Mouse (Mus musculus): ENCODE measurements around the gene Rab37. TPM values are rescaled to one million over a fixed set of nuclear protein-coding genes. Genes with fewer than 3 reads are reported as not detected.

Gene Rab37
- 238 TPM for polyA plus RNA-seq (2017; shearing (Covaris generic))

DNA sequence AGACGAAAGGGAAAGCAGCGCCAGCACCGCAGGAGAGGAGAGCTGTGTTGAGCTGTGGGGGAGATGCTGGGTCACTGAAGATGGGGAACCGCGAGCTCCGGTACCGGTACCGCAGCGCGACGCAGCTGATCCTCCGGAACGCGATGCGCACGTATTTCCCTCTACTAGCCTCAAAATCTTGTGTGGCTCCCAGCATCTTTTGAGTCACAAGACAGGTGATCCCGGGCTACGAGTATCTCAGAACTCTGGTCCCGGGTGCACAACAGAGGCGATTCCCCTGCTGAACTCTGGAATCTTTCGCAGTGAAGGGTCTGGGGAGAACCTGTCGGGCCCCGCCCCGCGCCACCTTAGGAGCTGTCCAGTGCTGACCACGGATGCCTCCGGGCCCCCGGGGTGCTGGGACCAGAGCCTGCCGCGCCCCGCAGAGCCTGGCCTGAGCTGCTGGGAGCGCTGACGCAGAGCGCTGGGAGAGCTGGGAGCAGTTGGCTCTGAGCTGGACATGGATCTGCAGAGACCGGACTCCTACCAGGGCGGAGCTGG lies at the start of gene Rab37:
Gene Rab37, plus strand, starts transcription at position 70 of the 540 bp plus-strand sequence.

DNA sequence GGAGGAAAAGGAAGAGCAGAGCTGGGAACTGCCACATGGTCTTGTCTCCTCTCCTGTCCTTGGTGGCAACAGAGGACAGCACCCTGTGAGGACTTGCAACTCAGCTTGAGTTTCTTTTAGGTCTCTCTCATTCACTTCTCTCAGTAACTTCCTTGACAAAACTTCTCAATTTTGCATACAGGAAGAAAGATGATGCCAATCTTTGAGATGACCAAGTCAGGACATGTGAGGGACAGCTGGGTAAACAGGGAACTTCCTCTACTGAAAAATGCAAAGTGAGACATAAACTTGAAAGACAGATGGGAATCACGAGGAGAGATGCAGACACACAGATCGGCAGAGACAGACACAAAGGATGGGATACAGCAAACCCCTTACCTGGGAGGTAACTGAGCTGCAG lies 43.0 kb upstream of the Rab37 start, which contains the start of gene Cd300ld3:
Gene Cd300ld3, minus strand, starts transcription at position 151 of the 400 bp plus-strand sequence.

DNA sequence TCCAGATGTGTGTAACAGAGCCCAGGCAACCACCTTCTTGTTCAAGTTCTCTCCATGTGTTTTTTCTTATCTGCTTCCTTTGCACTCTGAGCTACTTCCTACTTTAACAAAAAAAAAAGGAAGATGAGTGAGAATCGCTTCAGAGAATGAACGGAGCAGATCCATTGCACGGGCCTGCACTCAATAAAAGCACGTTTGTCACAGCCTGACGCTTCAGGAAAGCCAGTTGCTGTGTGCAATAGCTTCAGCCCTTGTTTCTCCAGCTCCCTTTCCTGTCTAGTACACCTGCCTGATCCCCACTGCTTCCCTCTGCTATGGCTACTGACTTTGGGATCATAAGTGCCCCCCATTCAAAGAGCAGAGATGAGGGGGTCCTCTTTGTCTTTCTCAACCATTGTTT lies 29.2 kb upstream of the Rab37 start, which contains the start of gene Cd300e:
Gene Cd300e, minus strand, starts transcription at position 101 of the 400 bp plus-strand sequence.

DNA sequence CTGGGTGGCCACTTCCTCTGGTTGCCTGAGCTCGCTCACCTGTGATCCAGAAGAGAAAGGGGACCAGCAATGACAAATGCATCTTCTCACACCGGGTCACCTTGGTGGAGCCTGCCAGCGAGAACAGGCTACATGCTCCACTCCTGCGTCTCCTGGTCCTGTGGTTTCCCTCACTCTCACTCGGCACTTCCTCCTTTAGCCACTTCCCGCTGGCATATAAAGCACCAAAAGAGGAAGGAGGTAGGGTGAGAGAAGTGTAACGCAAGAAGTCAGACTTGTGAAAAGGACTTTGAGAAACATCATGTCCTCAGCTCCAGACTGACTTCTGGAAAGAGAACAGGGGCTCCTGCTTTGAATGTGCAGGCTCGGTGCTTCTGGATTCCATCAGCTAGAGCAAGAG lies 42.6 kb downstream of the Rab37 start, which contains the start of gene Cd300lf:
Gene Cd300lf, minus strand, starts transcription at position 193 of the 400 bp plus-strand sequence.

DNA sequence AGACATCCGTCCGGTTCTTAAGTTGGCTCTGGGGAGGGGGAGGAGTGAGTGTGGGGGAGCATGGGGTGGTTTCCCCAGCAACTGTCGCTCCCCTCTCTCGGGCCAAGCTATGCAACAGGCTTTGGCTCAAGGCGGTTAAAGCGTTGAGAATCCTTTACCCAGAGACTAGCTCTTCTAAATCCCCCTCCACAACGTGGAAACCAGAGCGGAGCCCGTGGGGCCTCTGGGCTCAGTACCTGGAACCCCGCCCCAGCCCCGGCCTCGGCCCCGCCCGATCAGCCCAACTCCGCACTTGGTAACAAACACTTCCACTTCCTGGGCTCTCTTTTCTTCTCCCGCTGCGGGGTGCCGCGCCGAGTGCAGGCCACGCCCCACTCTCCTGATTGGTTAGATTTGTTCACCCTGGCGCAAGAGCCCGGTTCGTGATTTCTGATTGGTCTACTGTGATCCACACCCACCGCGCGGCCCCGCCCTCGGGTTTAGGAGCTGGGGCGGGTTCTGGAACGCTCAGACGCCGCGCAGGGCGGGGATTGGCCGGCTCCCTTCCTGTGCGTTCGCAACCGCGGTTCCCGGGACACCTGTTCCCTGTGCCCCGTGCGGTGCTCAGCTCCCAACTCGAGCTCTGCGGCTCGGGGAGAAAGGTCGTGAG lies 71.7 kb downstream of the Rab37 start, which contains the start of gene Slc9a3r1:
Gene Slc9a3r1, plus strand, starts transcription at position 510 of the 649 bp plus-strand sequence.

DNA sequence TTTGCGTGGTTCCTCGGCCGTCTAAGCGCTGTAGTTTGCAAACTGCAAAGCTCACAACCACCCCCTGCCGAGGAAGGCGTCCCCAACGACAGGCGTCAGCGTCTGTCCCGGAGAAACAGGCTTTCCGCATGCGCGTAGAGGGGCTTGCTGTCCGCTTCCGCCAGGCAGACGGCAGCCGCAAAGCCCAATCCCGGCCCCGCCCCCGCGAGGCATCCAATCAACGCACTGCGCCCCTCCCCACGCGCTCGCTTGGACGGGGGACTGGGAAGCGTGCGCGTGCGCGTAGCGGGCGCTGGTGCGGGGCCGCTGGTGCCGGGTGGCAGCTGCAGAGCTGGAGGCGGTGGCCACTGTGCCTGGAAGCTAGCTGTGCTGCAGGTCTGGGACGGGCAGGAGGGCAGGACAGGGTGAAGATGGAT lies 96.0 kb downstream of the Rab37 start, which contains the start of gene Tmem104:
Gene Tmem104, plus strand, starts transcription at position 264 of the 416 bp plus-strand sequence.

DNA sequence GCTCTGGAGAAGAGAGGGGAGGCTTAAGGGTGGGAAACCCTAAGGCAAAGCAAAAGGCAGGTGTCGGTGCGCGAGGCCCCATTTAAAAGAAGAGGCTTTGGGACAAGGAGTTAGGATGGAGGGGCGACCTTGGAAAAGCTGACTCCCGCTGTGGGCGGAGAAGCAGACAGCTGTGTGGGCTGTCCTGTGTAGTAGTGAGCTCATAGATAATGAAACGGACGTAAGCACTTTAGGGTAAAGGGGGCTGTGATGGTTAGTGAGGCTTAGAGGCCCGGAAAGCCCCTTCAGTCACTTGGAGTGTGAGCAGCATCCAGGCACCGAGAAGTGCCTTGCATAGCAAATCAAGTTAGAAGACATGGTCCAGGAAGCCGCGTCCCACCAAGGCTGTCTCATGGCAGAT lies 96.5 kb downstream of the Rab37 start, which contains the start of gene Nat9:
Gene Nat9, minus strand, starts transcription at position 167 of the 400 bp plus-strand sequence.

Other genes with a start within 250 kb of the Rab37 start
- 0.21 TPM for gene Gprc5c, start 240.3 kb upstream of the Rab37 start, polyA plus RNA-seq (2017; shearing (Covaris generic))
- gene Cd300a, start 201.4 kb upstream of the Rab37 start, polyA plus RNA-seq (2017; shearing (Covaris generic)), result 0.41 TPM
- gene Cd300lb, start 157.0 kb upstream of the Rab37 start, polyA plus RNA-seq (2017; shearing (Covaris generic)), result not detected
- gene Cd300c, start 122.3 kb upstream of the Rab37 start, polyA plus RNA-seq (2017; shearing (Covaris generic)), result not detected
- gene Cd300ld, start 101.5 kb upstream of the Rab37 start, polyA plus RNA-seq (2017; shearing (Covaris generic)), result not detected
- gene Cd300c2, start 89.6 kb upstream of the Rab37 start, polyA plus RNA-seq (2017; shearing (Covaris generic)), result 0.30 TPM
- gene Cd300ld2, start 75.2 kb upstream of the Rab37 start, polyA plus RNA-seq (2017; shearing (Covaris generic)), result not detected
- gene Cd300ld4, start 64.4 kb upstream of the Rab37 start, polyA plus RNA-seq (2017; shearing (Covaris generic)), result not detected
- not detected for gene Cd300ld5, start 53.7 kb upstream of the Rab37 start, polyA plus RNA-seq (2017; shearing (Covaris generic))
- not detected for gene Cd300ld3, start 43.0 kb upstream of the Rab37 start, polyA plus RNA-seq (2017; shearing (Covaris generic))
- not detected for gene Cd300e, start 29.3 kb upstream of the Rab37 start, polyA plus RNA-seq (2017; shearing (Covaris generic))
- gene Cd300lf, start 42.6 kb downstream of the Rab37 start, polyA plus RNA-seq (2017; shearing (Covaris generic)), result 0.58 TPM
- gene Slc9a3r1, start 71.9 kb downstream of the Rab37 start, polyA plus RNA-seq (2017; shearing (Covaris generic)), result 407 TPM
- 16.5 TPM for gene Tmem104, start 96.1 kb downstream of the Rab37 start, polyA plus RNA-seq (2017; shearing (Covaris generic))
- 14.4 TPM for gene Nat9, start 96.4 kb downstream of the Rab37 start, polyA plus RNA-seq (2017; shearing (Covaris generic))
- not detected for gene Grin2c, start 175.8 kb downstream of the Rab37 start, polyA plus RNA-seq (2017; shearing (Covaris generic))
- 44.7 TPM for gene Fdxr, start 185.6 kb downstream of the Rab37 start, polyA plus RNA-seq (2017; shearing (Covaris generic))
- 1.6 TPM for gene Fads6, start 206.2 kb downstream of the Rab37 start, polyA plus RNA-seq (2017; shearing (Covaris generic))
- not detected for gene Otop2, start 215.7 kb downstream of the Rab37 start, polyA plus RNA-seq (2017; shearing (Covaris generic))
- not detected for gene Ush1g, start 230.6 kb downstream of the Rab37 start, polyA plus RNA-seq (2017; shearing (Covaris generic))
- gene Otop3, start 243.3 kb downstream of the Rab37 start, polyA plus RNA-seq (2017; shearing (Covaris generic)), result not detected